Mouse (Mus musculus): ENCODE measurements around the gene Cetn3. TPM values are rescaled to one million over a fixed set of nuclear protein-coding genes. Genes with fewer than 3 reads are reported as not detected.
A peak's percentile ranks its signal among the peaks of the same experiment; 100 is the strongest.

Gene Cetn3
- polyA plus RNA-seq, 1 experiment from 2014 or later: 231 TPM

DNA sequence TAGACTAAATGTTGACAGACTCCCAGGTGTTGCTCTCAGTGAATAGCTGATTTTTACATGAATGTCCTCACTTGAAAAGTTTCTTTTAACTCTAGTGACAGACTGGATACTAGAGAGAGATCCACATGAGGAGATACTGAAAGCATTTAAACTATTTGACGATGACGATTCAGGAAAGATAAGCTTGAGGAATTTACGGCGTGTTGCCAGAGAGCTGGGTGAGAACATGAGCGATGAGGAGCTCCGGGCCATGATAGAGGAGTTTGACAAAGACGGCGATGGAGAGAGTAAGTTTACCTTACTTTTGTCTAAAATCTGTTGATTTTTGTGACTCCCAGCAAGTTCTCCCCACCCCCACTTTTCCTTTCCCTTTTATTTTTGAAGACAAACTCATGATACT is 9.0 kb downstream of the Cetn3 start:
- Histone ChIP-seq H3K4me1 (replicated peaks; ENCODE audit: control insufficient read depth, insufficient read depth, low read length) (no peaks in the 10 kb centered on the region), H3K36me3 (ENCODE audit: control insufficient read depth, insufficient read depth, low read length) (peaks cover 19% of the 10 kb centered on the region), H3K4me2 (ENCODE audit: low read depth, low read length) (no peak overlapping the region), H3K9ac (ENCODE audit: low read length) (no peak overlapping the region), H3K27ac (ENCODE audit: low read length) (no peak overlapping the region), H3K4me3 (ENCODE audit: low read length) (no peak overlapping the region), H3K9me3 (ENCODE audit: control insufficient read depth, low read length) (no peaks in the 10 kb centered on the region), H3K27me3 (ENCODE audit: control insufficient read depth, insufficient read depth, low read depth, low read length) (no peaks in the 10 kb centered on the region)
- ATAC-seq (ENCODE audit: low read depth): no peak
- 27% methylated on average over 8 of the region's 8 CpGs for WGBS

DNA sequence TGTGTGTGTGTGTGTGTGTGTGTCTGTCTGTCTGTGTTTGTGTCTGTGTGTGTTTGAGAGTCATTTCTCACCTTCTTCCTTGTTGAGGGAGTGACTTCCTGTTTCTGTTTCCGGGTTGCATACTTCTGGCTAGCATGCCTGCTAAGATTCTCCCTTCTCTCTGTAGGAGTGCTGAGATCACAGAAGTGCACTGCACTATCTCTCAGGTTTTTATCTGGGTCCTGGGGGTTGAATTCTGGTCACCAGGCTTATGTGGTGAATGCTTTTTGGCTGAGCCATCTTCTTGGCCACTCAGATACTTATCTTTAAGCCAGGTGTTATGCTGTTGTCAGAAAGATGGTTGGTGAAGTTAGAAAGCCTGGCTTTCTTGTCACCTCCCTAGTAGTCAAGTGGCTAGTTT is 11.0 kb downstream of the Cetn3 start:
- no peak overlapping the region for H3K9ac ChIP-seq (ENCODE audit: low read length)
- H3K27me3 ChIP-seq (ENCODE audit: control insufficient read depth, insufficient read depth, low read depth, low read length): no peaks in the 10 kb centered on the region
- no peak overlapping the region for H3K4me3 ChIP-seq (ENCODE audit: low read length)
- H3K4me1 ChIP-seq (replicated peaks; ENCODE audit: control insufficient read depth, insufficient read depth, low read length): no peaks in the 10 kb centered on the region
- no peak for ATAC-seq (ENCODE audit: low read depth)
- no peak overlapping the region for H3K27ac ChIP-seq (ENCODE audit: low read length)
- no peak overlapping the region for H3K4me2 ChIP-seq (ENCODE audit: low read depth, low read length)
- peaks cover 8% of the 10 kb centered on the region; the same call in 1 of the 2 replicates for H3K36me3 ChIP-seq (ENCODE audit: control insufficient read depth, insufficient read depth, low read length)
- no peaks in the 10 kb centered on the region for H3K9me3 ChIP-seq (ENCODE audit: control insufficient read depth, low read length)
- WGBS: 41% methylated on average over 1 of the region's 1 CpGs

DNA sequence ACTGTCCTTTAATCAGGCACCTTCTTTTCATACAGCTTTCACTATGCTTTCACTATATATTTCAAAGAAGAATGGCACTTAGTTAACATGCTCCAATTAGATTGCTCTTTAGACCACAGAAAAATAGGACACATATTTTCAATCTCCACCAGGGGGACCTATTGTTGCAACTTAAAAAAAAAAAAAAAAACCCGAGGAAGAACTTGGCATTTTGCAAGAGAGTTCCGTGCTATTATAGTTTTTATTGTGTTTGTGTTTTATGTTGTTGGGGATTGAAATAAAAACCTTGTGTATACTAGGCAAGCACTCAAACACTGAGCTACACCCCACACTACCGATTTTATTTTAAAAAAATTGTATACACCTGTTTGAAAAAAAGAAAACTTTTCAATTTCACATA is 18.2 kb downstream of the Cetn3 start:
- ATAC-seq (ENCODE audit: low read depth): no peak
- H3K4me3 ChIP-seq (ENCODE audit: low read length): no peak overlapping the region
- H3K27me3 ChIP-seq (ENCODE audit: control insufficient read depth, insufficient read depth, low read depth, low read length): no peaks in the 10 kb centered on the region
- H3K4me1 ChIP-seq (replicated peaks; ENCODE audit: control insufficient read depth, insufficient read depth, low read length): no peaks in the 10 kb centered on the region
- H3K9me3 ChIP-seq (ENCODE audit: control insufficient read depth, low read length): no peaks in the 10 kb centered on the region
- 34% methylated on average over 3 of the region's 3 CpGs for WGBS
- no peak overlapping the region for H3K27ac ChIP-seq (ENCODE audit: low read length)
- H3K9ac ChIP-seq (ENCODE audit: low read length): no peak overlapping the region
- no peak overlapping the region for H3K4me2 ChIP-seq (ENCODE audit: low read depth, low read length)
- no peaks in the 10 kb centered on the region for H3K36me3 ChIP-seq (ENCODE audit: control insufficient read depth, insufficient read depth, low read length)

DNA sequence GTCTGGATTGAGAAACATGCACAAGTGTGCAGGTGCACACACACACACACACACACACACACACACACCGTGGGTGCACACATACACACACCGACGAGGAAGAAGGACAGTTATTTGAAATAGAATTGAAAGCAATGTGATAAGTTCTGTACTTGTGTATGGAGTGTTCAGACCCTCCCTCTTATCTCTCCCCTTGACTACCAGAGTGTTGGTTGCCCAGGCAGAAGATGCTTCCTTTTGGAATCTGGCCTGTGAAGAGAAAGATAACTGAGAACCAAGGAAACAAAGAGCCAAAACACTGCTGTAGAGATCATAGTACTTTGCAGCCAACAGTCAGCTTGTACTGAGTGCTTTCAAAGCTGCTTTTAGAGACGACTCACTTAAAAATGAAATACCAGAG is 20.8 kb downstream of the Cetn3 start:
- no peaks in the 10 kb centered on the region for H3K27me3 ChIP-seq (ENCODE audit: control insufficient read depth, insufficient read depth, low read depth, low read length)
- no peaks in the 10 kb centered on the region for H3K36me3 ChIP-seq (ENCODE audit: control insufficient read depth, insufficient read depth, low read length)
- H3K4me2 ChIP-seq (ENCODE audit: low read depth, low read length): no peak overlapping the region
- WGBS: 84% methylated on average over 4 of the region's 4 CpGs
- no peaks in the 10 kb centered on the region for H3K4me1 ChIP-seq (replicated peaks; ENCODE audit: control insufficient read depth, insufficient read depth, low read length)
- H3K4me3 ChIP-seq (ENCODE audit: low read length): no peak overlapping the region
- H3K9ac ChIP-seq (ENCODE audit: low read length): no peak overlapping the region
- no peak overlapping the region for H3K27ac ChIP-seq (ENCODE audit: low read length)
- no peaks in the 10 kb centered on the region for H3K9me3 ChIP-seq (ENCODE audit: control insufficient read depth, low read length)
- no peak for ATAC-seq (ENCODE audit: low read depth)

DNA sequence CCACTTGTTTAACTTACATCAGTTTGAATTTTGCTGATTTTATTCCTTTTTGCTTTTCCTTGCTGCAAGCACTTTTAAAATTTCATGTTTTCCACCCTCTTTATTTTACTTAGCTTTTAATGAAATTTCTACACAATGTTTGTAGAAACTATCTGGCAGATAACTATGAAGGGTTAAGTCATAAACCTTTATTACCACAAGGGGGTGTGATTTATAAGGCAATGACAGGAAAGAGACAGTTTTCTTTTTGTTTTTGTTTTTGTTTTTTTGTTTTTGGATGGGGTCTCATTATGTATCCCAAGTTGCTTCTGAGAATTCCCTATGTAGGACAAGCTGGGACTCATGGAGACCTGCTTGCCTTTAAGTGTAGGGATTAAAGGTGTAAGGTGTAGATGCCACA is 39.9 kb downstream of the Cetn3 start:
- H3K36me3 ChIP-seq (ENCODE audit: control insufficient read depth, insufficient read depth, low read length): no peaks in the 10 kb centered on the region
- no peak overlapping the region for H3K9ac ChIP-seq (ENCODE audit: low read length)
- H3K4me3 ChIP-seq (ENCODE audit: low read length): no peak overlapping the region
- H3K27ac ChIP-seq (ENCODE audit: low read length): no peak overlapping the region
- no peak for ATAC-seq (ENCODE audit: low read depth)
- no peak overlapping the region for H3K4me2 ChIP-seq (ENCODE audit: low read depth, low read length)
- H3K27me3 ChIP-seq (ENCODE audit: control insufficient read depth, insufficient read depth, low read depth, low read length): no peaks in the 10 kb centered on the region
- no peaks in the 10 kb centered on the region for H3K9me3 ChIP-seq (ENCODE audit: control insufficient read depth, low read length)
- H3K4me1 ChIP-seq (replicated peaks; ENCODE audit: control insufficient read depth, insufficient read depth, low read length): no peaks in the 10 kb centered on the region

DNA sequence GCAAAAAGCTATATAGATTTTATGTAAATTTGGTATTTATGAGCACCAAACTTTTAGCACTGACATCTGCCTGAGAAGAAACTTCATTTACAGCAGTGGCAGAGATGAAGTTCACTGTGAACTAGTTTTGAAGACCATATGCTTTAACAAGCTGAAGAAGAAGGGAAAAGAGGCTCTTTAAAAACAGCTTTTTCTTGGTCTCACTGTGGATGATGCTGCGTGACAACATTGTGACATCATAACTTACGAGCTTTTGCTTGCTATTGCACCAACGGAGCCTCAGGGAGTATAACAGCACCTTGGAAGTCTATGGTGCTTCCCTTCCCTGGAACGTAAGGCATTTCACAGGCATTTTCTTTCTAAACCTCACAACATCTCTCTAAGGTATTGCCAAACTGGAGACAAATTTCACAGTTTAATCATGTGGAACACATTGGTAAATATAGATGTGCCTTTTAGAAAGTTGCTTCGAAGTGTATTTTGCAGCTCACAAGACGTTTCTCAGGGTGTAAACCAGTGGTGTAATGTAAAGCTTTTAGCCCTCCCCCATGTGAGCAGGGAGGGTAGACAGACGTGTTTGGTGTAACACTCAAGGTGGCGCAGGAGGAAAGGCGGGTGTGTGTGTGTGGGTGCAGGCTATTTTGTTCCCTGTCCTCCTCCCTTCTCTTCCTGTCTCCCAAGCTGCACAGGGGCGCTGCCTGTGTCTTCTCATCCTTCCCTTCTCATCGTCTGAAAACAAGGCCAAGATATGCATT is 41.9 kb downstream of the Cetn3 start:
- H3K27me3 ChIP-seq (ENCODE audit: control insufficient read depth, insufficient read depth, low read depth, low read length): no peaks in the 10 kb centered on the region
- 67% methylated on average over 11 of the region's 11 CpGs for WGBS
- no peaks in the 10 kb centered on the region for H3K4me1 ChIP-seq (replicated peaks; ENCODE audit: control insufficient read depth, insufficient read depth, low read length)
- no peak overlapping the region for H3K4me2 ChIP-seq (ENCODE audit: low read depth, low read length)
- no peaks in the 10 kb centered on the region for H3K9me3 ChIP-seq (ENCODE audit: control insufficient read depth, low read length)
- H3K27ac ChIP-seq (ENCODE audit: low read length): no peak overlapping the region
- no peak for ATAC-seq (ENCODE audit: low read depth)
- H3K36me3 ChIP-seq (ENCODE audit: control insufficient read depth, insufficient read depth, low read length): no peaks in the 10 kb centered on the region
- H3K9ac ChIP-seq (ENCODE audit: low read length): no peak overlapping the region
- H3K4me3 ChIP-seq (ENCODE audit: low read length): no peak overlapping the region

DNA sequence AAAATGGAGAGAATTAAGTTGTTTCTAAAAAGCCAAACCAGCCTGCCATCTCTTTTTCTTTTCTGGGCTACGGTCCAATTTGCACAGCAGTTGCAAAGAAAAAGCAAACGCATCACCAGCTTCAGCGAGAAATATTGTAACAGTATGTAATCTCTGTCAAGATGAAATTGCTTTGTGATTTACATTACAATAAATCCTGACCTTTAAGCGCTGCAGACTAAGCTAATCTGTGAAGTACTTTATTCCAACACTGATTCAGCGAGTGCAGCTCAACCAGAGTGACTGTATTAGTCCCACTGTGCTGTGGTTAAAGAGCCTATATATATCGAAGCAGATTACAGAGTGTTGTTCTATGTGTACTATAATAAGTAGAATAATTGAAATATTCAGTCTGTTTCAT is 45.6 kb downstream of the Cetn3 start:
- Histone ChIP-seq H3K27ac (ENCODE audit: low read length) (no peak overlapping the region), H3K4me1 (replicated peaks; ENCODE audit: control insufficient read depth, insufficient read depth, low read length) (no peaks in the 10 kb centered on the region), H3K36me3 (ENCODE audit: control insufficient read depth, insufficient read depth, low read length) (no peaks in the 10 kb centered on the region), H3K9me3 (ENCODE audit: control insufficient read depth, low read length) (no peaks in the 10 kb centered on the region), H3K9ac (ENCODE audit: low read length) (no peak overlapping the region), H3K4me3 (ENCODE audit: low read length) (no peak overlapping the region), H3K27me3 (ENCODE audit: control insufficient read depth, insufficient read depth, low read depth, low read length) (no peaks in the 10 kb centered on the region), H3K4me2 (ENCODE audit: low read depth, low read length) (no peak overlapping the region)
- WGBS: 42% methylated on average over 6 of the region's 6 CpGs
- ATAC-seq (ENCODE audit: low read depth): no peak

DNA sequence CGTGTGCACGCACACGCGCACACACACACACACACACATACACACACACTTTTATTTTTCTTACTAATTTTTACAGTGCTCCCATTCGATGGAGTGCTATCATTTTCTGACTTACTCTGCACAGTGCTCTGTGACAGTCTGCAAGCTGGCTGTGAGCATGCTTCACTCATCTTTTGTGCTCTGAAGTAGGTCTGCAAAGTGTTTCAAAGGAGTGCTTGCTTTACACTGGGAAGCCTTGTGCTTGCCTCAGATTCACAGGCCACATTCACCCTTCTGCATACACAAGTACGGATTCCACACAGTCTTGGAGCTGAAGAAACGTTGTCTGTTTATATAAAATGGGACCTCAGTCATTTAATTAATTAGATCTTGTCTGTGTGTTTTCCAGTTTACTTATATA is 49.0 kb downstream of the Cetn3 start:
- Histone ChIP-seq H3K27ac (ENCODE audit: low read length) (no peak overlapping the region), H3K9me3 (ENCODE audit: control insufficient read depth, low read length) (no peaks in the 10 kb centered on the region), H3K27me3 (ENCODE audit: control insufficient read depth, insufficient read depth, low read depth, low read length) (no peaks in the 10 kb centered on the region), H3K9ac (ENCODE audit: low read length) (no peak overlapping the region), H3K36me3 (ENCODE audit: control insufficient read depth, insufficient read depth, low read length) (no peaks in the 10 kb centered on the region), H3K4me2 (ENCODE audit: low read depth, low read length) (no peak overlapping the region), H3K4me1 (replicated peaks; ENCODE audit: control insufficient read depth, insufficient read depth, low read length) (no peaks in the 10 kb centered on the region), H3K4me3 (ENCODE audit: low read length) (no peak overlapping the region)
- 75% methylated on average over 7 of the region's 7 CpGs for WGBS
- ATAC-seq (ENCODE audit: low read depth): no peak

DNA sequence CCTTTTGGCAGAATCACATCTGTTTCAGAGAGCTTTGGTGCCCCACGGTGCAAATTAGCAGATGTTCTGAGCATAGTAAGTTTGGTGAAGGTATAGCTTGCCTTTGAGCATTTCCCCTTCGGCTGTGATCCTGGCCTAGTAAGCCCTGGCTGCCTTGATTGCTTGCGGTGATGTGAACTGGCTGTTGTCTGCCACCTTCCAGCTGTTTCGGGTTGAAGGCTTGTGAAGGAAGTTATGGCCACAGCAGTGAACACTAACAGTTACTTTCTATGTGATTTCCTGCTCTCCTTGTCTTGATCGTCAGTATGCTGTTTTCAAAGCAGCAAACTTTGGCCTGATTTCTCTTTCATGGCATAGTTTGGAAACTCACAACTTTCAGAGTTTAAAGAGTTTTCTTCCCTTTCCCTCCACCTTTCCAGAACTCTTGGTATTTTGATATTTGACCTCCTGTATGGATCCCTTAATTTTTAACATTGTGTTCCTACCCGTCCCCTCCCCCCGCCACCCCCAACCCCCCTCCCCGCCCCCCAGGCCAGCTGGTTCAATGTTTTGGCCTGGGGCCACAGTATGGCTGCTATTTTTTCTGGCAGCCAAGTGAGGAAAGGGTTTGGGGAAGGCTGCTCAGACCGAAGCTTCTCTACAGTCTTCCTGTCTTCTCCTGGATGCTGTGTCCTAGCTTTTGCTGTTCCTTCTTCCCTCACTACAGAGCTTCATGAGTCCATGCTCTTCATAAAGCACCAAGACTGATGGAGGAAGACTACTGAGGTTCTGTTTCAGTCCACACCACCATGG is 53.7 kb downstream of the Cetn3 start:
- peak; percentile 71 for ATAC-seq (ENCODE audit: low read depth)
- Histone ChIP-seq H3K27ac (ENCODE audit: low read length) (no peak overlapping the region), H3K9ac (ENCODE audit: low read length) (no peak overlapping the region), H3K4me1 (replicated peaks; ENCODE audit: control insufficient read depth, insufficient read depth, low read length) (no peaks in the 10 kb centered on the region), H3K27me3 (ENCODE audit: control insufficient read depth, insufficient read depth, low read depth, low read length) (no peaks in the 10 kb centered on the region), H3K9me3 (ENCODE audit: control insufficient read depth, low read length) (no peaks in the 10 kb centered on the region), H3K4me3 (ENCODE audit: low read length) (no peak overlapping the region), H3K36me3 (ENCODE audit: control insufficient read depth, insufficient read depth, low read length) (no peaks in the 10 kb centered on the region), H3K4me2 (ENCODE audit: low read depth, low read length) (no peak overlapping the region)
- WGBS: 48% methylated on average over 9 of the region's 9 CpGs

All from lung, embryonic 16.5 days (tissue).